Mouse (Mus musculus) olfactory bulb, adult 2 months (tissue): ENCODE data around the gene Prss12. TPM values are rescaled to one million over a fixed set of nuclear protein-coding genes. Genes with fewer than 3 reads are reported as not detected.

Source experiments
- H3K27ac ChIP-seq: fragments of 200-500 bp; 2 replicates; pipeline ENCODE4 v1.5.1; 2012; ENCODE audit warnings: low read depth, low read length; ENCODE audit not compliant: insufficient read depth
- H3K4me1 ChIP-seq: fragments of 200-500 bp; 2 replicates; pipeline ENCODE4 v1.6.1; 2012; ENCODE audit warnings: low read length; ENCODE audit not compliant: control insufficient read depth, insufficient read depth
- H3K4me3 ChIP-seq: fragments of 200-500 bp; 2 replicates; pipeline ENCODE4 v1.5.1; 2012; ENCODE audit warnings: mild to moderate bottlenecking, low read depth, low read length, moderate library complexity; ENCODE audit not compliant: insufficient read depth
- CTCF ChIP-seq: fragments of 200-500 bp; IDR thresholded peaks from 2 replicates; pipeline ENCODE4 v1.5.1; 2012; ENCODE audit warnings: low read depth, mild to moderate bottlenecking, low read length, moderate library complexity; ENCODE audit not compliant: insufficient read depth
- POLR2A ChIP-seq: fragments of 200-500 bp; IDR thresholded peaks from 2 replicates; pipeline ENCODE4 v1.6.1; 2012; ENCODE audit warnings: mild to moderate bottlenecking, low read depth, low read length, moderate library complexity; ENCODE audit not compliant: insufficient read depth
- WGBS: fragments of 180-500 bp; shearing (Covaris S2); methylation state at CpG from one replicate; pipeline ENCODE4 v1.1.7; 2018; 5-methylcytosine and 5-hydroxymethylcytosine counted together
- polyA plus RNA-seq: library from polyadenylated mRNA; stranded (reverse); fragments of >200 nt; gene quantifications from 2 replicates; pipeline ENCODE4 v1.2.4, GENCODE M21; 2012; ENCODE audit warnings: low replicate concordance; ENCODE audit not compliant: missing spikeins, insufficient read depth, insufficient read length

Gene Prss12
- polyA plus RNA-seq = not detected in 2 replicates

DNA sequence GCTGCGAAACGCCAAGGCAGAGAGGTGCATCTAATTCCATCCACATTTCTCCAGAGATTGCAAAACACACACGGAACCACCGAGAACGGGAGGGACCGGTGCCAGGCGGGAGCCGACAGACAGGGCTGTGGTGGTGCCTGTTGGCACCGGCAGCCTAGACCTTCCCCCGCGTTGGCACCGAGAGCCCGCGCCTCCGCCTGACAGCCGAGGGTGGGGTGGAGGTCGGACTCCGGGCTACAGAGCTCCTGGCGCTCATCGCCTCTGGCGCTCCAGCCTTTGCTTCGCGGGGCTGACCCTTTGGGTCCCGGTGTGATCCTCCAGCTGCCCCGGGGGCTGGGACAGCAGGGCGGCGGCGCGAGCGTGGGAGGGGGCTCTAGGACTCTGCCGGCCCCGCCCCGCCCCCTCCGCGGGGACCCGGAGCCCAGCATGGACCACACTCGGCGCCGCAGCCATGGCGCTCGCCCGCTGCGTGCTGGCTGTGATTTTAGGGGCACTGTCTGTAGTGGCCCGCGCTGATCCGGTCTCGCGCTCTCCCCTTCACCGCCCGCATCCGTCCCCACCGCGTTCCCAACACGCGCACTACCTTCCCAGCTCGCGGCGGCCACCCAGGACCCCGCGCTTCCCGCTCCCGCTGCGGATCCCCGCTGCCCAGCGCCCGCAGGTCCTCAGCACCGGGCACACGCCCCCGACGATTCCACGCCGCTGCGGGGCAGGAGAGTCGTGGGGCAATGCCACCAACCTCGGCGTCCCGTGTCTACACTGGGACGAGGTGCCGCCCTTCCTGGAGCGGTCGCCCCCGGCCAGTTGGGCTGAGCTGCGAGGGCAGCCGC lies at the start of gene Prss12:
Prss12 (plus strand) TSS at position 206 of the 830 bp plus-strand sequence.
- no peak within 1 kb of the TSS for H3K27ac ChIP-seq
- H3K4me3 ChIP-seq = peak within 1 kb of the TSS; percentile 64
- no peak for TF ChIP-seq CTCF
- no peak for TF ChIP-seq POLR2A
- under 1% methylated on average over 84 of the region's 84 CpGs for WGBS
- peaks cover 7% of the 10 kb centered on the region for H3K4me1 ChIP-seq

DNA sequence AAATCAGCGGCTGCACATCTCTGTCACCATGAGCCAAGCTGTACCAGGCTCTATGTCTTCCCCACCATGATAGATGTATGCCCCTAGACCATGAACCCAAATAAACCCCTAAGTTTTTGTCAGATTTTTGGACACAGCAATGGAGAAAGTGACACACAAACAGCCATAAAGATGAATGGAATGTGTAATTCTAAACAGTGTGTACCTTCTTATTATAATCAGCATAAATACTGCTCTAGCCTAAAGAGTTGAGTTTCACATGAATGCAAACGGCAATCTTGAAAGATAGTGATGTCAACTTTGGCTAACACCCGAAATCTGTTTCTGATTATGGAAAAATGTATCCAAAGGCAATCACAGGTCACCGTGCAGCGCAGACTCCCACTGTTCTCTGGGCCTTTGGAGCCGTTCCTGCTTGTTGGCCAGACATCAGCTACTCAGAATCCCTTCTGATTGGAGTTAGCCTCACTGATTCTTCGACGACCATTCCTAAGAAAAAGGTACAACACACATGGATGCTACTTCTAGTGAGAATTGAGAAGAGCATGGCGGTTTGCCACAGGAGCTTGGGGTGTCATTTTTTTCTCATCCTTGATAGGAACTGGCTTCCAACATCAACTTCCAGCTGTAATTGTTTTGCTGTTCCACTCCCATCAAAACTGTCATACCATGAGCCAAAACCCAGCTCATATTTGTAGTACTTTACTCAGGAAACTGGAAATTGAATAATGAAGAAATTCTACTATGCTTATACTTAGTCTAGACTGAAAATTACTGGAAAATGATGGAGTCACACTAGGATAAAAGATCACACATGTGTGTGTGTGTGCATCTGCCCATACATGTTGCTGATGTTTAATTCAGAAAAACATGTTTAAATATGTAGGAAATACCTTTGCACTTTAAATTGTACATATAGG lies 48.9 kb upstream of the Prss12 start:
- no peaks in the 10 kb centered on the region for H3K4me1 ChIP-seq
- H3K4me3 ChIP-seq = no peak overlapping the region
- no peak for TF ChIP-seq CTCF
- TF ChIP-seq POLR2A = no peak
- no peak overlapping the region for H3K27ac ChIP-seq
- WGBS = 84% methylated on average over 9 of the region's 9 CpGs

DNA sequence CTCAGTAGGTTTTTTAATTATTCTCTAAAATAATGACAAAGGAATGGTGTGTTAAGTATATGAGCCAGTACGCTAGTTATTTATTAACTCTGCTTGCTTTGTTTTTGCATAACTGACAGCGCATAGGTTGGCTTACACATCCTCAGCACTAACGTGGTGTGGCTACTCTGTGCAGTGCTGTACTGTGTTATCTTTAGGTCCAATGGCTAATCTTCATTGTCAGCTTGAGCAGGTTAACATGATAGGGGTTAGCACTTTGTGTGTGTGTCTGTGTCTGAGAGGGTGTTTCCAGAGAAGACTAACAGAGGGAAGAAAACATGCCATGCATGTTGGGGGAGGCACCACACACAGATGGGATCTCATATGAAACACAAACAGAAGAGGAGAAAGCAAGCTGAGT lies 41.8 kb upstream of the Prss12 start:
- no peak for TF ChIP-seq CTCF
- no peak for TF ChIP-seq POLR2A
- WGBS = 85% methylated on average over 3 of the region's 3 CpGs
- Histone ChIP-seq H3K27ac (no peak overlapping the region), H3K4me1 (no peaks in the 10 kb centered on the region), H3K4me3 (no peak overlapping the region)

GRCm38 (mm10) chr3:123411821-123412578 lies 34.7 kb upstream of the Prss12 start:
- no peak overlapping the region for H3K4me3 ChIP-seq
- TF ChIP-seq POLR2A (no peak), CTCF (no peak)
- no peak overlapping the region for H3K27ac ChIP-seq
- WGBS = 52% methylated on average over 6 of the region's 6 CpGs
- H3K4me1 ChIP-seq = no peaks in the 10 kb centered on the region

DNA sequence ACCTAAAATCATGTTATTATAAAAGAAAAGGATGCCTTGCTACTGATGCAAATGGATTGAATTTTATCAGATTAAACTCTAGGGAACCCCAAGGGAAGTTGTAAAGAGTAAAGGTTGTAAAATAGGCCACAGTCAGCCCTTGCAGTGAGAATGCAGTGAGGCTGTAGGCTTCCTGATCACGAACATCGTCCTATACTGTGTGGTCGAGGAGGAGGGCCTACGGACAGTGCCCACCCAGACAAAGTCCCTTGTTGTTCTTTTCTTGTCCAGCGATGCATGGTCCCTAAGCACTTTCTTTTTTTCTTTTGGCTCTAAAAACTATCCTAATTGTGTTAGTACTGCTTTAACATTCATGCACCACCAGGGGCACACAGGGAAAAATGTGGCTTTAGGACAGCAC lies 33.5 kb upstream of the Prss12 start:
- 38% methylated on average over 5 of the region's 5 CpGs for WGBS
- Histone ChIP-seq H3K4me1 (no peaks in the 10 kb centered on the region), H3K4me3 (no peak overlapping the region), H3K27ac (no peak overlapping the region)
- no peak for TF ChIP-seq CTCF
- TF ChIP-seq POLR2A = no peak

- Histone ChIP-seq H3K4me1 (no peaks in the 10 kb centered on the region), H3K27ac (no peak overlapping the region), H3K4me3 (no peak overlapping the region)
- WGBS = 72% methylated on average over 2 of the region's 2 CpGs
- TF ChIP-seq POLR2A (no peak), CTCF (no peak)
Measured at GRCm38 (mm10) chr3:123425647-123426046, 21.1 kb upstream of the Prss12 start.

- Histone ChIP-seq H3K4me1 (no peaks in the 10 kb centered on the region), H3K4me3 (no peak overlapping the region), H3K27ac (no peak overlapping the region)
- TF ChIP-seq CTCF (no peak), POLR2A (no peak)
- WGBS = 80% methylated on average over 4 of the region's 4 CpGs
Measured at GRCm38 (mm10) chr3:123428005-123428404, 18.7 kb upstream of the Prss12 start.

DNA sequence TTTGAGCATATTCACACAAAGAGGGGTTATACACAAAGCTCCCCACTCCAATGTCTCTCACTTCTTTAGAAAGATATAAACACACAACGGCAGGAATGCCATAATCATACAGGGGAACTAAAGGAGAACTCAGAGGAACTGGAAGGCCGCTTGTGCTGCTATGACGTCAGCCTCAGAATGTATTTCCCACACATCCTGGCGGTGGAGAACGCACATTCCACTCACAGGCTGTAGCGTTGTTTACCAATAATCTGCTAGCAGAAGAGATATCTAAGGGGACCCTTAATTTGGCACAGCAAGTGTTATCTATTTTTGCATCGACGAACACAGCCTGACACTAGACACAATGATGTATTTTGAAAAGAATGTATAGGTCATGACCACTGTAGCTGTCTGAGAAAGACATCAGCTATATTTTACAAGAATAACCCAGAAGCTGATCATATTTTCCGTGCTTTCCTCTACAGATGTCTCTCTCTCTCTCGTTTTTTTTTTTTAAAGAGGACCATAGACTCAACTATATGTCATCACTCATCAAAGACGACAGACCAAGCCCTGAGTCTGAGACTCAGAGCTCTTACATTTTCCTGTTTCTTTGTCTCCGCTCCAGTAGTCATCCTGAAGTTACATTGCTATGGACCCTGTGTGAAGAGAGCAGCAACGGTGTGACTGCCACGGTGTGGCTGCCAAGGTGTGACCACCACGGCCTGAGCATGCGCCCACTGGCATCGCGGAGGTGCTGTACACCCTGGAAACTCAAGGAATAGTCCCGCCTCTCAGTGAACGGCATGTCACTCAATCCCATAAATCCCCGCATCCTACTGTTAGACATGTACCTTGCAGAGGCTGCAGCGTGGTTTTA lies 16.9 kb upstream of the Prss12 start:
- no peaks in the 10 kb centered on the region for H3K4me1 ChIP-seq
- no peak overlapping the region for H3K27ac ChIP-seq
- WGBS = 77% methylated on average over 22 of the region's 22 CpGs
- no peak for TF ChIP-seq POLR2A
- TF ChIP-seq CTCF = no peak
- no peak overlapping the region for H3K4me3 ChIP-seq
